Mouse (Mus musculus) macrophage (primary cell): ENCODE measurements at regions not wholly inside any gene's neighbourhood (a gene's known extent, or its start where the extent isn't known, plus 50 kb on each side); places are given as distances from the start of the nearest gene placed in this dataset.

ENCODE experiments used
- H3K27ac ChIP-seq: fragments of 350-480 bp; formaldehyde crosslinking; 2 replicates; pipeline ENCODE4 v1.9.0; 2021
- H3K36me3 ChIP-seq: fragments of 350-480 bp; formaldehyde crosslinking; 2 replicates; pipeline ENCODE4 v1.9.0; 2021; ENCODE audit errors: inconsistent target
- H3K4me3 ChIP-seq: fragments of 350-480 bp; formaldehyde crosslinking; 2 replicates; pipeline ENCODE4 v1.9.0; 2021; ENCODE audit errors: inconsistent target
- H3K79me2 ChIP-seq: fragments of 350-480 bp; formaldehyde crosslinking; 2 replicates; pipeline ENCODE4 v1.9.0; 2021; ENCODE audit errors: inconsistent target
- WGBS: methylation state at CpG from one replicate; pipeline ENCODE4 v1.1.7; 2026; ENCODE audit warnings: inconsistent platforms; ENCODE audit not compliant: missing documents; 5-methylcytosine and 5-hydroxymethylcytosine counted together

GRCm38 (mm10) chr7:136807968-136808367 is 86.4 kb upstream of the Mgmt start:
- H3K36me3 ChIP-seq = no peaks in the 10 kb centered on the region
- H3K4me3 ChIP-seq = no peak overlapping the region
- no peak overlapping the region for H3K27ac ChIP-seq
- H3K79me2 ChIP-seq = no peaks in the 10 kb centered on the region

DNA sequence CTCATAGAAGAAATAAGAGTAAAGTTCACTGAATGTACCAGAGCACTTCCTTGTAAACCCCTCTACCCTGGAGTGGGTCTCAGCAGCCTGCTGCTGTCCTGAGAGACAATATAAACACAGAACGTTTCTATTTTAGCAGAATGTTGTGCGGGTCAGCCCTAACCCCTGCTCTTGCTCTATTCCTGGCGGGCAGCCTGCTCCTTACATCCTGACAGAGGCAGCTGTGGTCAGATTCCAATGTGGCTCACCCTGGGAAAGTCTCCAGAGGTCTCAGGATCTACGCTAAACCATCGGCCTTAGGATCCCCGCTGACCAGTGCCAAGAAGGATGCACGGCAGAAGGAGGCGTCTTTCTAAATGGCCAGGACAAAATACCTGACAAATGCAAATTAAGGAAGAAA is 84.8 kb upstream of the Mgmt start:
- Histone ChIP-seq H3K27ac (no peak overlapping the region), H3K4me3 (no peak overlapping the region), H3K79me2 (no peaks in the 10 kb centered on the region), H3K36me3 (no peaks in the 10 kb centered on the region)
- WGBS = 89% methylated on average over 8 of the region's 8 CpGs

GRCm38 (mm10) chr7:136813691-136814325 is 80.6 kb upstream of the Mgmt start:
- H3K4me3 ChIP-seq = no peak overlapping the region
- WGBS = 93% methylated on average over 9 of the region's 9 CpGs
- no peaks in the 10 kb centered on the region for H3K79me2 ChIP-seq
- no peak overlapping the region for H3K27ac ChIP-seq
- no peaks in the 10 kb centered on the region for H3K36me3 ChIP-seq

DNA sequence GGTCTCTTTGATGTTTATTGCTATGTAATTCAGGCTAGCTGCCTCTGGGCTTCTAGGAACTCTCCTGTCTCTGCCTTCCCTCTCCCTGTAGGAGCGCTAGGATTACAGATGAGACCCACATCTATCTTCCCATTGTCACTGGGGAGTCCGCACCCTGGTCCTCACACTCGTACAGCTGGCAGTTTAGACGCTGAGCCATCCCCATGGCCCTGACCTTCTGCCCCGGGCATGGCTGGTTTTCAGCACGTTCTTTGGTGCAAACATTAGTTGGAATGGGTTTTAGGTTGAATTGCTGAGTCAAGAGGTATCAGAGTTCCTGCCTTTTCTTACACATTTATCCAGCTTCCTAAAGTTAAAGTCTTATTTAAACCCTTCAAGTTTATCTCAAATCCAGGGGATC is 79.7 kb upstream of the Mgmt start:
- Histone ChIP-seq H3K79me2 (no peaks in the 10 kb centered on the region), H3K36me3 (no peaks in the 10 kb centered on the region), H3K4me3 (no peak overlapping the region), H3K27ac (no peak overlapping the region)
- 87% methylated on average over 6 of the region's 6 CpGs for WGBS

DNA sequence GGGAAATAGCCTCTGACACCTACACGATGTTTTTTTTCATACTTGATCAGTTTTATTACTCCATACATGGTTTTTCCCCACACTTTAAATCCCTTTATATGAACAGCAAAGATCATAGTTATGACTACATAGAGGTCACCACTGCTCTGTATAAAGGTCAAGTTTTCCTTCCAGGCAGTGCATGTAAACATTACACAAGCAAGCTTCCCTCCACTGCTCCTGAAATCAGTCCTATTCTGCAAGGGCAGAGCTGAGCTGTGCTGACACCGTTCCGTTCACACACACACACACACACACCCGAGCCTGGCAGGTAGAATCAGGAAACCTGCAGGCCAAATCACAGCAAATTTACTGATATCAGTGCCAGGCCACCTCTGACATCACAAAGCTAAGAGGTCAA is 74.1 kb upstream of the Mgmt start:
- 79% methylated on average over 4 of the region's 4 CpGs for WGBS
- H3K79me2 ChIP-seq = no peaks in the 10 kb centered on the region
- H3K27ac ChIP-seq = no peak overlapping the region
- H3K4me3 ChIP-seq = no peak overlapping the region
- no peaks in the 10 kb centered on the region for H3K36me3 ChIP-seq

DNA sequence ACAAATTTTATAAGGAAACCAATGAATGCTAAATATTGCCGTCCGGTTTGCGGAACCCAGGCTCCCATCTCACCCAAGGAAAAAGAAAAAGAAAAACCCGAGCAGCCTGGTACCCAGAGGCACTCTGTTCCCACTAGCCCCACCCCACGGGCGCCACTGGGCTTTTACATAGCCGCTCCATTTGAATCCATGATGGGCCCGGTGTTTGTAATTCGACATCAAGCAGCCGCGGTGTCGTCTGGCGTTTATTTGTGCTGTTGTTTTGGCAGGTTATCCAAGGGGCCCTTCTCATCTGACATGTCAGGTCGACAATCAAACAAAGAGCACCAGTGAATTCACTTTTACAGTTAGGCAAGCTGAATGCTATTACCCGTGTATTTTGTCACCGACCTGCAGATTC is 68.8 kb upstream of the Mgmt start:
- H3K4me3 ChIP-seq = no peak overlapping the region
- H3K79me2 ChIP-seq = no peaks in the 10 kb centered on the region
- H3K36me3 ChIP-seq = no peaks in the 10 kb centered on the region
- WGBS = 26% methylated on average over 16 of the region's 16 CpGs
- H3K27ac ChIP-seq = no peak overlapping the region

DNA sequence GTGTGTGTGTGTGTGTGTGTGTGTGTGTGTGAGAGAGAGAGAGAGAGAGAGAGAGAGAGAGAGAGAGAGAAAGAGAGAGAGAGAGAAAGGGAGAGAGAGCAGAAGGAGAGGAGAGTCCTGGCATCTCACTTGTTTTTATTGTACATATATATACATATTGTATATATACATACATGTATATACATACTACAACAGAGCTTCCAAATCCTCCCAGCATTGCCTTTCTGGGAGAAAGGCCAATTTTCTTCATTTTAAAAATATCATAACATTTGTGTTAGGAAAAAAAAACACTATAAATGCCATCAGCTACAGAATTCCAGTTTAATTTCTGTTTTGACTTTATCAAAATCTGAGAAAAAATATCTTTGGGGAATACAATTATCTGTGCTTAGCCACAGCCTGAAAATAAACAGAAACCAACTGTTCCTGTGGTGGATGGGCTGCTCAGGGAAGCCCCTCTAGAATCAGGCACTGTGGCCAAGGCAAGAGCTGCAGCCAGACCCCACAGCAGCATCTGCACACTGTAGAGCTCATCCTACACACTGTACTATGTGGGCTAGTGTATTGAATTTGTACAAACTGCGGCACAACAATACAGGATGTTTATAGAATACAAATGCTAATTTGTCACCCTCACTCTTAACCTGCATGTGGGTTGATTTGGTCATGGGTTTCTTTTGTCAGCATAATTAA is 64.6 kb upstream of the Mgmt start:
- 100% methylated on average over 1 of the region's 1 CpGs for WGBS
- no peaks in the 10 kb centered on the region for H3K36me3 ChIP-seq
- H3K27ac ChIP-seq = no peak overlapping the region
- H3K4me3 ChIP-seq = no peak overlapping the region
- no peaks in the 10 kb centered on the region for H3K79me2 ChIP-seq

- H3K79me2 ChIP-seq = no peaks in the 10 kb centered on the region
- WGBS = 70% methylated on average over 7 of the region's 7 CpGs
- no peak overlapping the region for H3K27ac ChIP-seq
- no peaks in the 10 kb centered on the region for H3K36me3 ChIP-seq
- no peak overlapping the region for H3K4me3 ChIP-seq
Measured at GRCm38 (mm10) chr7:136832419-136832818, 62.0 kb upstream of the Mgmt start.

DNA sequence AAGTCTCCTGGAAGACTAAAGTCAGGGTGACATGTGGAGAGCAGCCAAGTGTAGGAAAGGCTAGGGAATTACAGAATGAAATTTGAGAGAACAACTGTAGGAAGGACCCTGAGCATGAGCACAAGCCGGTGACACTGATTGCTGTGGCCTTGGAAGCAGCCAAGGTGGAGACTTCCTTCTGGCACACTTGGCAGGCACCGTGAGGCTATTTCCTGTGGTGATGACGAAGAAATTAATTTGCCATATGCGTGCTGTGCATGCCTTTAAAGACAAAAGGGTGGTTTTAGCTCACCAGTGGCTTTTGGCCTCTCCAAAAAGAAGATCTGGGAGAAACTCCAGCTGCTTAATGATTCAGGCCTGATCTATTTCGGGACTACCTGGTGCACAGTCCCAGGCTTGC is 55.4 kb upstream of the Mgmt start:
- WGBS = 18% methylated on average over 5 of the region's 5 CpGs
- H3K36me3 ChIP-seq = no peaks in the 10 kb centered on the region
- H3K79me2 ChIP-seq = no peaks in the 10 kb centered on the region
- no peak overlapping the region for H3K4me3 ChIP-seq
- H3K27ac ChIP-seq = no peak overlapping the region

GRCm38 (mm10) chr7:136840224-136840623 is 54.2 kb upstream of the Mgmt start:
- WGBS = 81% methylated on average over 7 of the region's 7 CpGs
- no peaks in the 10 kb centered on the region for H3K36me3 ChIP-seq
- no peaks in the 10 kb centered on the region for H3K79me2 ChIP-seq
- no peak overlapping the region for H3K27ac ChIP-seq
- H3K4me3 ChIP-seq = no peak overlapping the region

DNA sequence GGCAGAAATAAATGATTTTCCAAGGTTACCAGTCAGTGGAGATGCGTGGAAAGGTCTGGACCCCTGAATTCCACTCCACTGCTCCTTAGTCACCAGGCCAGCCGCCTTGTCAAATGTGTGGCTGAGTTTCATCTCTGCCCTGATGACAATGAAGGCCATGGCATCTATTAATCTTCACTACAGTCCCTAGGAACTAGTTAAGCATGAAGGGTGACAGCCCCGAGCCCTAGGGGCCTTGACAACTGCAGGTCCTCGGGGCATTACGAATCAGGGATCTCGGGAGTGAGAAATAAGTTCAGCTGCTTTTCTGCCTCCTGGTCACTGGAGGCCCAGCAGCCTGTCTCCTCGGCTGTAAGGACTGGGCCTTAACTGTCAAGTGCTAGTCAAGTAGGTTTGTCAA is 51.7 kb upstream of the Mgmt start:
- H3K27ac ChIP-seq = no peak overlapping the region
- no peaks in the 10 kb centered on the region for H3K79me2 ChIP-seq
- H3K36me3 ChIP-seq = no peaks in the 10 kb centered on the region
- no peak overlapping the region for H3K4me3 ChIP-seq
- 88% methylated on average over 7 of the region's 7 CpGs for WGBS

- no peak overlapping the region for H3K4me3 ChIP-seq
- no peak overlapping the region for H3K27ac ChIP-seq
- H3K79me2 ChIP-seq = no peaks in the 10 kb centered on the region
- WGBS = 46% methylated on average over 5 of the region's 5 CpGs
- H3K36me3 ChIP-seq = no peaks in the 10 kb centered on the region
Measured at GRCm38 (mm10) chr7:136844282-136844681, 50.1 kb upstream of the Mgmt start.
